Comparison of ENCODE assay signal across 17 mouse cellular contexts in the genomic region with DNA sequence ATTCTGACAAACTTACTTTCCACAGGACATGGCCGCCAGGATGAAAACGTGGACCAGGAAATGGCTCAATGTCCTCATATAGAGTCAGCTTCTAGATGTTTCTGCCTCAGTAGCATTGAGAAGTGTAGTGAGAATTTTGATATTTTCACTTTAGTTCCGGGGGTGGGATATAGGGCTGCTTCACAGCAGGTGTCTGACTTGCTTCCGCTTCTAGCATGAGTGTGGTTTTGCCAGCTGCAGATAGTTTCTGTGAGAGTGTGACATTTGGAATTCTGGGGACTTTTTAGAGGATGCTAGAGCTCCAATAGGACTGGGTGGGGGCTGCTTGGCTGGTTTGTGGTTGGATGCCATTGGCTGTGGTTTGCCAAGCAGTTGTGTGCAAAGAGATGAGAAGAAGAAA. TPM values are rescaled to one million over a fixed set of nuclear protein-coding genes. Genes with fewer than 3 reads are reported as not detected.
"Had no signal": no experiment of that assay in that cellular context is flagged by ENCODE, and none has a peak within 500 bp of the region (broad histone marks: within the 10 kb centered on the region; RNA-seq: fewer than 3 reads in every experiment).

No protein-coding gene starts in this region.

- H3K27me3 ChIP-seq: limb, embryonic 12.5 days; liver, embryonic 13.5 days; lung, embryonic 15.5 days; megakaryocyte, embryonic 14.5 days; midbrain, embryonic 12.5 days had no signal

- H3K4me1 ChIP-seq: limb, embryonic 12.5 days; liver, embryonic 13.5 days; lung, embryonic 15.5 days; megakaryocyte, embryonic 14.5 days; midbrain, embryonic 12.5 days had no signal

- H3K9ac ChIP-seq: limb, embryonic 12.5 days; liver, embryonic 13.5 days; liver, postnatal 0 days; lung, embryonic 15.5 days; midbrain, embryonic 12.5 days had no signal

- H3K4me3 ChIP-seq: limb, embryonic 12.5 days; liver, embryonic 13.5 days; lung, embryonic 15.5 days; megakaryocyte, embryonic 14.5 days; midbrain, embryonic 12.5 days had no signal

- DNase-seq: kidney, adult 8-10 months; kidney, postnatal 25 days; layer of hippocampus, adult 9-11 months; layer of hippocampus, postnatal 36 days; liver; liver, embryonic 13.5 days; liver, postnatal 0 days; lung, postnatal 14 days; right cerebral cortex, postnatal 25 days had no signal

- ATAC-seq: intestine, postnatal 0 days; liver, postnatal 0 days had no signal

- H3K27ac ChIP-seq: limb, embryonic 12.5 days; liver, embryonic 13.5 days; lung, embryonic 15.5 days; macrophage; midbrain, embryonic 12.5 days had no signal

- H3K36me3 ChIP-seq: limb, embryonic 12.5 days; liver, embryonic 13.5 days; lung, embryonic 15.5 days; midbrain, embryonic 12.5 days had no signal

- H3K9me3 ChIP-seq: limb, embryonic 12.5 days; liver, embryonic 13.5 days; lung, embryonic 15.5 days; midbrain, embryonic 12.5 days had no signal

- H3K4me2 ChIP-seq: limb, embryonic 12.5 days; liver, embryonic 13.5 days; lung, embryonic 15.5 days; midbrain, embryonic 12.5 days had no signal

RNA-seq across cellular contexts. Expression of a gene that starts 43.3 kb away (rescaled TPM):
- polyA plus RNA-seq: intestine, postnatal 0 days; limb, embryonic 12.5 days; liver, embryonic 13.5 days; liver, postnatal 0 days; macrophage; small intestine, adult 2 months; stomach, embryonic 14.5 days had no signal
